Mouse (Mus musculus) right cerebral cortex, postnatal 4 days (tissue): ENCODE measurements around the gene Errfi1.

Experiments used
- DNase-seq: peaks from one replicate; pipeline ENCODE4 v3.0.0-alpha.2; 2022

Gene Errfi1

DNA sequence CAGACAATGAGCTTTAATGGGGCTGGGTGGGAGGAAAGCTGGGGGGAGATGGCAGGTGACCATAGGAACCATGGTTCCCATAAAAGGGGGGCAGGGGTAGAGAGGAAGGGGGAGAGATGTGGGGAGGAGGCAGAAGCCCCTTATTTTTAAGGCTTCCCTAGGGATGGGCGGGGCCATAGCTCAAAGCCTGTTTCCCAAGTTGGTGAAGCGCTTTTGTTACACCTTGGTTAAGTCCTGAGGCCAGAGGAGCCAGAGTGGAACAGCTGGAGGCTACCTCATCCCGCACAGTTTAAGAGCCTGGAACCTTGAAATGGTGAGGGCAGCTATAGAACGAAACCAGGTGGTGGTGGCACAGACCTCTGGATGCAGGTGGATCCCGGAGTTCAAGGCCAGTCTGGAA lies 34.2 kb downstream of the Errfi1 start:
- DNase-seq: no peak

DNA sequence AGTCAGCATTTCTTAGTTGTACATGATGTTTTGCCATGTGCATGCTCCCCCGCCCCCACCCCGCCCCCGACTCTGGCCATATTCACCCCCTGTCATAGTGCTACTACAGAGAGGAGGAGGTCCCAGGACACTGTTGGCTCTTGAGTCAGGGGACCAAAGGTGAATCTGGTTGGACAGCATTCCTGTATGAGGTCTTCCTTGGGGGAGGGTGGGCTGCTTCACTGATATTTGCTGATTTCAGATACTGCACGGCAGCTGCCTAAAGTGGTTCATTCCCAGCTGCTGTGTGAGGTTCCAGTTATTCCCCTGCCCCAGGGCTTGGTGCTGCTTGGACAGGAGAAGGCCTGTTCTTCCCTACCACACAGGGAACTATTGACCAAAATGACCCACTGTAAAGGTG lies 34.8 kb downstream of the Errfi1 start:
- no peak for DNase-seq

DNA sequence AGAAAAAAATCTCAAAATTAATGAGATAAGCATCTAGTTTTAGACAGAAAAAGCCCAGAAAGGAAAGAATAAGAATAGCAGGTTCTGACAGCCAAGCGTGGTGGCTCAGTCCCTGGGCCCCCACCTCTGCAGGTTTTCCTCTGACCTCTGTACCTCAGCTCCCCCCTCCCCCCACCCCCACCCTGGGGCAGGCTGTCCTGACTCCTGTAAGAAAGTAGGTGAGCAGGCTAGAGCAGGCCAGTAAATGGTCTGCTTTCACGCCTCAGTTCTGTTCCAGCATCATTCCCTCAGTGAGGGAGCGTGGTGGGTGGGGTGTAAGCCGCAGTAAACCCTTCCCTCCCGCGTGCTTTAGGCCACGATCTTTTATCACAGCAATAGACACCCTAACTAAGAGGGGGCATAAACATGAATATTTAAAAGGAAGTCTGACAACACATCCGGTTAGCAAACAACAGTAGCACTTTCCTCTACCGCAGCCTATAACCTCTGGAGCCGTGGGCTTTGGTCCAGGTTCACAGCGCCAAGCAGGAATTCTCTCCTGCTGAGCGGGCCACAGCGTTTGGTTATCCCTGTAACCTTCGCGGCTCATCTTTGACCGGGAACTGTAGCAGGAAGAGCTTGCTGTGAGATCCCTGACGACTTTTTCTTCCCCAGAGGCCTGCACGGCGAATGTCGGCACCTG lies 35.7 kb downstream of the Errfi1 start:
- DNase-seq: no peak

DNA sequence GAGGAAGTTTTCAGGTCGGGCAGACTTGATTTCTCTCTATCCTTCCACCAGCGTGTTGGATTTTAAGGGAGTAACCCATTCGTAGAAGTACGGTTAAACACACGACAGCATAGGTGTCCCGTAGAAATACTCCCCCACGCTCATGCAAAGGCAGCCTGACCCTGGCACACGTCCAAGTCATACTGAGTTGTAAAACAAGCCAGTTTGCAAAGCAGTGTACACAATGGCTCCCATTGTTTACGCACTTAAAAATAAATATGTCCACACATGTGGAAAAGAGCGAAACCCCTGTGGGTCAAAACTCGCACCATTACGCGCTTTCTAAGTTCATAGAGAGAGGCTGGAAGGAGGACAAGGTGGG lies 36.2 kb downstream of the Errfi1 start:
- no peak for DNase-seq

DNA sequence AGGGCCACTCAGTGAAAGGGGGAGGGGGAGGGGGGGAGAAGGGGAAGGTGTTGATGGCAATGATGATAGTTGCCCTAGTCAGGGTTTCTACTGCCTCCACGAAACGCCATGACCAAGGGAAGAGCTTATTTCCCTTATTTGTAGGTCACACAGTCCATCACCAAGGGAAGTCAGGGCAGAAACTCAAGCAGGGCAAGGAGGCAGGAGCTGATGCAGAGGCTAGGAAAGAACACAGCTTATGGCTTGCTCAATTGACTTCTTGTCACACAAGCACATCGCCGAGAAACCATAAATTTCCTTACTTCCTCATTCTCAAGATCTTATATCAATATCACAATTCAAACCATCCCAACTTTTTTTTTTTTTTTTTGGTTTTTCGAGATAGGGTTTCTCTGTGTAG lies 37.6 kb downstream of the Errfi1 start:
- DNase-seq: no peak

DNA sequence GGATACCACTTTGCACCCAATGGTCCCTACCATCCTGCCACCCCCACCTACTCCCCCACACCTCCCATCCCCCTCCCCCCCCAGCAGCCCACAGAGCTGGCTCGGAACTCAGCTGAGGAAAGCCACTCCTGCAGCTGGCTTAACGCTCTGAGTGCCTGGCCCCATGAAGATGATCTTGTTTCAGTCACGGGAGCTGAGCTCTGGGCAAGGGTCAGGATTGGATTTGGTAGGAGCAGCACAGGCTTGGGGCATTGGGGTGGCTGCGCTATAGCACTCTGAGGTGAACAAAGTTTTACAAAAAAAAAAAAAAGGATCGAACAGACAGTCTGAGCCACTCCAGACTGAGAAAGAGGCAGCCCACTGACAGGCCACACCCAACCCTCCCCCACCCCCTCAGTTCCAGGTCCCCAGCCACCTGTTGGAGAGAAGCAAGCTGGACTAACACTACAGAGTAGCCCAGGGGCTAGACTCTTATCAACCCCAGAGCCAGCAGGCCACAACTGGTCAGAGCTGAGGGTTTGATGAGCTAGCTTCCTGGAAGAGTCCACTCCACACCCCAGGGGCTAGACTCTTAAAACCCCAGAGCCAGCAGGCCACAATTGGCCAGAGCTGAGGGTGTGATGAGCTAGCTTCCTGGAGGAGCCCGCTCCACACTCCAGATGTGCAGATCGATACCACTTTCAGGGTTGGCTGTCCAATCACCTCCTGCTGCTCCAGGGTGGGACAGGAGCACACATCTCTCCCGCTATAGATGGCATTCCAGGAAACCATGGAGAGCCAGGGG lies 41.2 kb downstream of the Errfi1 start:
- no peak for DNase-seq

DNA sequence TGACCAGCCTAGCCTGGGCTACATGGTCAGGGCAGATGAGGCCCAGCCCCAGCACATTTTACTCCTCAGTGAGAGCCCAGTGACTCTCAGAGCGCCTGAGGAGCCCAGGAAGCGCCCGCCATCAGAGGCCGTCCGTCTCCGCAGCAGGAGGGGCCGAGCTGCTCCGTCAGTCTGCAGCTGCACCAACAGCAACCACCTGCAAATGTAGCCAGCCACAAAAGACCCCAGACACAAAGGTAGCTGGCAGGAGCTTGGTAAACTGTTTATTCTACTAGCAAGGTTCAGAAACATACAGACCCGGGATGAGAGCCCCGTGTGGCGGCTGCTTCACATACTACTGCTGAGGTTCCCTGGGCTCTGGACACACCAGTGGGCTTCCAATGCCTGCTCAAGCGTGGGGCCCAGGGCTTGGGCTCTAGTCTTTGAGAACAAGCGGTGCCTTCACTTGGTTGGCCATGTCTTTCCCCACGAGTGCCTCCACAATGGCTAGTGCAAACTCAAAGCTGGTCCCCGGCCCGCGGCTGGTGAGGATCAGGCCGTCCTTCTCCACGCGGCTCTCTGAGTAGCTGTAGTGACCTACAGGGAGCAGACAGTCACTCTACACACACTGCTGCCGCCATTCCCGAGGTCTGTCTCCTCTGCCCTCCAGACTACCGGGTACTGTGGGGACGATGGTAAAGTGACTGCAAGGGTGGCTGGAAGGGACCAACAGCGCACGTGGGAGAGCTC lies 43.3 kb downstream of the Errfi1 start:
- no peak for DNase-seq

DNA sequence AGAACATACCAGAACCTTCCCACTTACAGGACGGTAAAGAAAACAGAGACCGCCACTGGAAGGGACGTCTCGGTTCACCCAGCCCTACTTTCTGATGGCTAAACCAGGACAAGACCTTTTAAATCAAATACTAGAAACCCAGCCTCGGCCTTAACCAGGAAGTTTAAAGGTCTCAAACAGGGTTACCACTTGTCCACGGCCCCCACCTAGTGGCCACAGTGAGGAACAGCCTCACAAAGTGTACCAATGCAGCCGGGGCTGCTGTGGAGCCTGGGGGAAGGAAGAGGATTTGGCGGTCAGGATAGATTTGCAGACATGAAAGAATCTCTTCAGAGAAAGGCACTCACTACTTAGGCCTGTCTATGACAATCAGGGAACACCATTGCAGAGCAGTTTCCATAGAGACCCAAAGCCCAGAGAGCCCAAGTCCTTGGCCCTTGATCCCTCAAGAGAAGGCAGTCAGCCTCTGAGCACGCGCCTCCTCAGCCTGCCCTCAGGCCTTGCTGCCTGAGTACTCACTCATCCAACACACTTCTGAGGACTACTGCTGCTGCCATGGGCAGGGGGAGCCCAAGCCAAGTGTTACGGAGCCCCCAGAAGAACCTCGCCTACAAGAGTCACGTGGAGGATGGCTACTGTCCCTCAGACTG lies 45.1 kb downstream of the Errfi1 start:
- DNase-seq: peak; percentile 62

DNA sequence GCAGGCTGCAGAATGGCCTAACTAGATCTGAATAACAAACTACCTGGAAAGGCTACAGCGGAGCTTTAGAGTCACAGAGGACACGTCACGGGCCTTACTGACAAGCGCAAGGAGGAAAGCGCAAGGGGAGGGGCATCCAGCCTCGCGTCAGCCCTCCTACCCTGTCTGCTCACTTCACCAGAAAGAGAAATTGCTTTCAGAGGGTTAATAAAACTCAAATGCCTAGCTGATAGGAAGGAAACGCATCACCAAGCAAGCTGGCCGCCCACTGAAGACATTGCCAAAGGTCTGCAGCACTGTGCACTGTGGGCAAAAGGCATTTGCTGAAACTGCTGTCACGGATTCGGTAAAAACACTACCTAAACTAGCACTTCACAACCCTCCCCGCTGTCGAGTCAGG lies 46.8 kb downstream of the Errfi1 start:
- DNase-seq: no peak

DNA sequence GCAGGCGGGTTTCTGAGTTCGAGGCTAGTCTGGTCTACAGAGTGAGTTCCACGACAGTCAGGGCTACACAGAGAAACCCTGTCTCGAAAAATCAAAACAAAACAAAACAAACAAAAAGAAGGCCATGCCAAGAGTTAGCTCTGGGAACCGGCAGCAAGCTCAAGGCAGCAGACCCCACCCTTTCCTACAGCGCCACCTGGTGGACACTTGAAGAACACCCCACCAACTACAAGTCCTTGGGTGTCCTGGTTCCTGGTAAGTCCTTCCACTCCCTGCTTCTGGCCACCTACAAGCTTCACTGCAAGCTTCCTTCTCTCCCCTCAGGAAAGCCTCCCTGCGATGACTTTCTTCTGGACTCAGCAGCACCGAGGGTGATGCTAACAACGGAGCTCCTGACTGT lies 47.9 kb downstream of the Errfi1 start:
- peak; percentile 78 for DNase-seq

DNA sequence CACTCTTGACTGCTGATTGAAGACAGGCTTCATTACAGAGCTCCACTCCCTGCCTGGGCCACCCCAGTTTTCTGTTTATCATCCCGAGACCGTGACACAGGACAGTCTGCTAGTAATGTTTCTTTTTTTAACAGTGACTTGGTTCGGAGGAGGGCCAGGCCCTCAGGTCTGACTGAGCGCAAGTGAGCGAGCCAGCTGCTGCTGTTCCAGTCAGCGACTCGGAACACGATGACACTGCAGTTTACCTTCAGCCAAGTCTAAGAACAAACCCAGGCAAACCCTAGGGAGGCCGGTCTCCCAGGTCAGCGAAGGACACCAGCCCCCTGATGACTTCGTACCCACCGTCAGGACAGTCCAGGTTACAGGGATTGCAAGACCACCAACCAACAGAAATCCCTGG lies 48.3 kb downstream of the Errfi1 start:
- no peak for DNase-seq

DNA sequence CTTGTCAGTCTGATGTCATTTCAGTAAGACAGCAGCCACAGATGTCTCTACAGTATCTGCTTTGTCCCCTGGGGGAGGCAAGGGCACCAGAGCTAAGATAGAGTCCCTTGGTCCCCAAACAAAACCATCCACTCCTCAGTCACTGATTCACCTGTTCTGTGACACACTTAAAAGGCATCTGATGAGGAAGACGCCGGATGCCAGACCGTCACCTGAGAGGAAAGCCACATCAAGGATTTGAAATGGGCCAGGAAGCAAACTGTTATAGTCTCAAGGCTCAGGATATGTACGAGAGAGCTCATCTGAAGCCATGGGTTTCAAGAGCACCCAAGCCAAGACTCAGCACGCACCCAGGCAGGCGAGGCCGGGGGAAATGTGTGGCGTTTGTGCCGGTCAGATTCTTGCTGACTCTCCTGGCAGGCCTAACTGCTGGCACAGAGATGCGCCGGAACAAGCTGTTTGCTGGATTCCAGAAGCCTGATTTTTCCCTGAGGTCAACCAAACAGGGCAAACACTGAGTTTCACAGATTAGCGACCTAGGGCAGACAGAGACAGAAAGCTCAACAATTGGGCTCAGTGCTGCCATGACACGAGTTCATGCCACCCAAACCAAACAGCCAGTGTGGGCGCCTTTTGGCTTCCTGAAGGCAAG lies 49.5 kb downstream of the Errfi1 start:
- DNase-seq: no peak

DNA sequence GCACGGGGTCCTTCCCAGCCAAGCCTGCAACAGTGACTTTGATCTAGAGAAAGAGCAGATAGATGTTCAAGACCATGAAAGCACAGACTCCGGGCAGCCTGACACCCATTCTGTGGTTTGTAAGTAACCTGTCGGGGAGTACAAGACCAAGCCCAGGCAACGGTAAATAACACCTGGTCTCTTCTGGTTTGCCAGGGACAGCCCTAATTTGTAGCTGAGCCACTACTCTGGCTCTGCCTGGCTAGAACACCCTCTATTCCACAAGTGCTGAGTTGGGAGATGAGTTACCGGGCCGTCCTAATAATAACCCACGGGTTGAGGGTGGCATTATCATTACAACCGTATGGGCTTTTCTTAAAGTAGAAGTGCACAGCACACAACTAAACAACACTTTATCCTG lies 53.4 kb downstream of the Errfi1 start:
- no peak for DNase-seq

DNA sequence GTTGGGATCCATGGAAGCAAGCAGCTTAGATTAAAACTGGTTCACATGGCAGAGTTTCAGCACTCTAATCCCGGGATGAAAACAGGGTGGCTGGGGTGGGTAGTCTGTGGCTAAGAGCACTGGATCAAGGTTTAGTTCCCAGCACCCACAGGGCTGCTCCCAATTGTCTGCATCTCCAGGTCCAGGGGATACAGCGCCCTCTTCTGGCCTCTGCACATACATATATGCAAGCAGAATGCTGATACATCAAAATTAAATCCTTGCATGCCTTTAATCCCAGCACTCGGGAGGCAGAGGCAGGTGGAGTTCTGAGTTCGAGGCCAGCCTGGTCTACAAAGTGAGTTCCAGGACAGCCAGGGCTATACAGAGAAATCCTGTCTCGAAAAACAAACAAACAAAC lies 54.8 kb downstream of the Errfi1 start:
- peak; percentile 30 for DNase-seq

DNA sequence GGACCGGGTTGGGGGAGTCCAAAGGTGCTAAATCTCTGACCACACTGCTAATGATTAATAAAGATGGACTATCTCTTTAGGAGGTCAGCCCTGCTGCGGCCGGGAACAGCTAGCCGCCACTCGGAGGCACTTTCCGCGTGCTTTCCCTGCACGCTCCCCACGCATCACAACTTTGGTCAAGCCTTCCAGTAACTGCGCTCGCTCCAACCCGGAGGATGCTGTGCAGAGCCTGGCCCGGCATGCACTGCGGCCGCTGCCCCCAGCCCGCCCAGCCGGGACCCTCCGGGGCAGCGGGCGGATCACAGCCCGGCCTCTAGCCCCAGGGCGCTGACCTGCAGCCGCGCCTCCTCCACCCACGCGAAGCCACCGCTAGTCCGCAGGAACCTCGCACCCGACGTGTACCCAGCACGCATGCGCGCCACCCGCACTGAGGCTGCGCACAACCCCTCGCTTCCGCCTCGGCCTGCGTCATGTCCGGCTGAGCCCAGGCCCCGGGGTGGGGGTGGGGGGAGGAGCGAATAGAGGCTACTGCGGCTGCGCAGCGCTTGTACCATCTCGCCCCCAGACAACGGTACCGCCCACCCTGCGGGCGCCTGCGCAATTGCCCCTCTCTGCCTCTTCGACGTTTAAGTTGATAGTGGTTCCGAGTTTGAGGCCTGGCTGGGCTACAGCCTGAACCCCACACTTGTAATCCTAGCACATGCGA lies 55.9 kb downstream of the Errfi1 start:
- DNase-seq: peak; percentile 100

DNA sequence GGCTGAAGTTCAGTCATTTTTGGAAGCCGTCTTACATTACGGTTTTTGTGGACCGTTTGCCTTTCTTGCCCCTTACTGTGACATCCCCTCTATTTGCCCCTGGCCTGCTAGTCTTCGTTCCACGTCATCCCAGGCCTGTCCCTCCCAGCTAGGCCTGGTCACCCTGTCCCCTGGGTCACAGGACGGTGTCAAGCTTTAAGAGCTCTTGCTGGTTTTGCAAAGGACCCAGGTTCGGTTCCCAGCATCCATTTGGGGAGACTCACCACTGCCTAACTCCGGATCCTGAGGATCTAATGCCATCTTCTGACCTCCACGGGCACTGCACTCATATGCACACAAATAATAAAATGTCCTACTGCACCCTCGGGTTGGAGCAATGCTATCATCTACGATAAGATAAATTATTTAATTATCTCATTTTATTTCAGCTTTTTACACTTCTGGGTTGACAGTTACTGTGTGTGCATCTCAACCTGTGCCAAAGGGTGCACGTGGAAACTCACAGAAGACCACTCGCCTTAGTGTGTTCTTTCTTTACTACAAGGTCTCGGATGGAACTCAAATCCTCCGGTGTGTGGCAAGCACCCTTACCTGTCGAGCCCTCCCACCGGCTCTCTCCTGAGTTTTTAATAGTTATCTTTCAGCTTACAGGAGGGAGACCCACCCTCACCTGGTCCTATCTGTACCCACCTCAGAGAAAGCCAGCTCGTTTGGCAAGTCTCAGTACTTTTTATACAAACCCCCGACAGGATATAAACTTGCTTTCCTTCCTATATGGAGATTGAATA lies 56.6 kb downstream of the Errfi1 start:
- DNase-seq: no peak

DNA sequence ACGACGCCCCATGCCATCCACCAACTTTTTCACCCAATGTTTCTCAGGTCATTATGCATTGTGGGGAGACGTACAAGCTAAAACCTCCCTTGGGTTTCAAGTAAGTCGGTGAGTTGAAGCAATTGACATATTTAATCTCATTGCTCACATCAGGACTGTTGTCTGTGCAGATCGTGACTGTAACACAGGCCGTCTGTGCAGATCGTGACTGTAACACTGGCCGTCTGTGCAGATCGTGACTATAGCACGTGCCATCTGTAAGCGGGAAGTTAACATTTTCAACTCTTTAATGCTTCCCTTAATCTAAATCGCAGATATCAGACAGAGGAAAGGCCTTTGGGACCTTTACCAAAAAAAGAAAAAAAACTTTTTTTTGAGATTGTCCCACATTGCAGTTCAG lies 60.0 kb downstream of the Errfi1 start:
- DNase-seq: no peak

DNA sequence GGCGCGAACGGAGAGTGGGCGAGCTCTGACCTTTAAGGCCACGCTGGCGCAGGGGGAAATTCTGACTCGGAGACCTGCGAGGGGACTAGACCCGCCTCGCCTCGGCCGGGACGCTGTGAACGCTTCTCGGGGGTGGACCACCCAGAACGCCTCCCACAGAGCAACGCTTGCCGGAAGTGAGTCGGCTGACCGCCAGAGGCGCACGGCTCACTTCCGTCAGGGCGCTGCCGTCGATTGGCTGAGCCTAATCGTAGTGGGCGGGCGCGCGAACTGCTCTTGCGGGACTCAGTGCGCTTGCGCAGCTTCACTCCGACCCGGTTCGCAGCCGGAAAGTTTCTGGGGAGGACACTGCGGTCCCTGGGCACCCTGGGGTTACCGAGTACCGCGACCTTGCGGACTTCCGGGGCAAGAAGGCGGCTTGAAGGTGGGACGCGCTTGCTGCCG lies 60.6 kb downstream of the Errfi1 start, which contains the start of the genes Park7 and Tnfrsf9:
Park7 (minus strand) TSS at position 148 of the 444 bp plus-strand sequence.
Tnfrsf9 (plus strand) TSS at position 273 of the 444 bp plus-strand sequence.
- DNase-seq: peak; percentile 97

DNA sequence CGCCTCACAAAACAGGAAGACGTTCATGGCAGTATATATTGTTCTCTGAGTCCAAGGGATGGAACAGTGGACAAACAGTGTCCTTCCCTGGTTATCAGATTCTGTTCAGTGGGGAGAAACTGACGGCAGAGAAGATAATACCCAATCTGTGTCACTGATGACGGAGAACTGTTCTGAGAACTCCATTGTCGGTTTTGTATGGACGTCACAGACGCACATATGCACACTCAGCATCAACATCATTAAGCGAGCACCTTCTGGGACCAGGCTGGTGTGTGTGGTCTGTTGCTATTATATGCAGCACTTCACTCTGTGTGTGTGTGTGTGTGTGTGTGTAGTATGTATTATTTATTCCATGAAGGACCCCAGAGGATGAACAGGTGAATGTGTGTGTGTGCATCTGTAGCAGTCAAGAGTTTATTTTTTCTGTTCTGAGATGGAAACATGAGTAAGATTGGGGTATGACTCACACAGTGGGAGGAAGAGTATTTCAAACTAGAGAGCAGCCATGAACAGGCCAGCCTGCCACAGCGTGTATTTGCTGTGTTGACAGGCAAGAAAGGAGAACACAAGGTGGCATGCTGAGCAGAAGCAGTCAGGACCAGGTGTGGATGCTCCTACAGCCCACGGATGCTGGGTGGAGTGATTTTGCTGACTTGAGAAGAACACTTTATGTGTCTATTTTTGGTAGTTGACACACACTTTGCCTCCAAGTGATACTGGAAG lies 61.6 kb downstream of the Errfi1 start:
- DNase-seq: no peak

DNA sequence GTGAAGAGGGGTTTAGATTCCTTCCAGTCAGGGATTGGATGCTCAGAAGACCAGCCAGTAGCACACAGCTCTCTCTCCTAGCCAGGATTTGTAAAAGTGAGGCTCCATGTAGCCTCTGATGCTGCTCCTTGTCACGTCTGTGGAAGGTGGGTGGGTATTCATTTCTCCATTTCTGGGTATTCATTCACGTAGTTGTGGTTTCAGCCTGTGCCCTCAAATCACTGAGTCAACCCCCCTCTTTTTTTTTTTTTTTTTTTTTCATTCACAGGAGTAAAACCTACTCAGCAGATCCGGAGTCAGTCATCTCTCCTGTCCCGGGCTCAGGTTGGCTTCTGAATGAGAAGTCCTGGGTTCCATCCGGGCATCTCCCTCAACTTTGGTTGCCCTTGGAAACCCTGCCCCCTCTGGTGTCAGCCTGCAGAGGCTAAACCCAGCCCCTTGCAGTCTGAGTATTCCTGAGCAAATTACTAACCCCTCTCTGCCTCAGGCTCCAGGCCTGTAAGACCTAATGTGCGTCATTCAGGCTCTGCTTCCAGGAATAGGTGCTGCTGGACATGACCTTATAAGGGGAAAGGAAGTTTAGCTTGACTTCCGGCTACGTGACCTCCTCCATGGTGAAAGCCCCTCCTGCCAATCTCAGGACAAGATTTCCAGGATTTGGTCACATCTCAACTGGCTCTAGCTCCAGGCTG lies 63.8 kb downstream of the Errfi1 start:
- no peak for DNase-seq
